Mouse (Mus musculus): Measurements from ENCODE around the gene Ngef. TPM values are rescaled to one million over a fixed set of nuclear protein-coding genes. Genes with fewer than 3 reads are reported as not detected.

The Ngef gene
- polyA plus RNA-seq, 1 experiment: 5.2 TPM

- H3K27me3 ChIP-seq (ENCODE audit: control insufficient read depth, insufficient read depth, insufficient read length): no peaks in the 10 kb centered on the region
- TF ChIP-seq USF1 (IDR thresholded peaks at IDR 0.05; ENCODE audit: low read depth): no peak
- TF ChIP-seq TCF3 (IDR thresholded peaks at IDR 0.05; ENCODE audit: insufficient read length, low read depth): no peak
- TF ChIP-seq E2F4 (IDR thresholded peaks at IDR 0.05; ENCODE audit: insufficient read depth): no peak
- TF ChIP-seq MYOG (IDR thresholded peaks at IDR 0.05; ENCODE audit: control insufficient read depth in 1 of 3, insufficient read depth in 1 of 3, insufficient read length in 2 of 3, low read depth in 2 of 3): no peak
- TF ChIP-seq REST (IDR thresholded peaks at IDR 0.05; ENCODE audit: insufficient read depth, insufficient read length): no peak
- TF ChIP-seq MAX (IDR thresholded peaks at IDR 0.05; ENCODE audit: low read depth): no peak
- no peak for TF ChIP-seq POLR2AphosphoS2 (IDR thresholded peaks at IDR 0.05; ENCODE audit: insufficient read length, low read depth)
- TF ChIP-seq CEBPB (IDR thresholded peaks at IDR 0.05; ENCODE audit: insufficient read depth, poor library complexity, severe bottlenecking): no peak
- no peak for TF ChIP-seq SRF (IDR thresholded peaks at IDR 0.05; ENCODE audit: control insufficient read depth, insufficient read length, low read depth)
- no peak for TF ChIP-seq MYOD1 (IDR thresholded peaks at IDR 0.05; ENCODE audit: control insufficient read depth in 1 of 3, insufficient read length in 2 of 3, low read depth in 2 of 3)
- TF ChIP-seq POLR2A (IDR thresholded peaks at IDR 0.05; ENCODE audit: insufficient read length, low read depth): no peak
- TF ChIP-seq TCF12 (IDR thresholded peaks at IDR 0.05; ENCODE audit: insufficient read depth, poor library complexity, severe bottlenecking): no peak
- no peak within 1 kb of the TSS for H3ac ChIP-seq (ENCODE audit: control insufficient read depth, insufficient read length)
- H3K4me2 ChIP-seq (ENCODE audit: low read depth): no peak within 1 kb of the TSS
- H3K4me3 ChIP-seq: no peak within 1 kb of the TSS
- H3K36me3 ChIP-seq (ENCODE audit: control insufficient read depth, insufficient read depth): no peaks in the 10 kb centered on the region
- no peaks in the 10 kb centered on the region for H3K79me2 ChIP-seq (ENCODE audit: control insufficient read depth, insufficient read depth)
Measured at GRCm38 (mm10) chr1:87620211-87620668, 46.6 kb upstream of the Ngef start, which contains the start of gene Inpp5d. Gene Inpp5d (plus strand): TSS chr1:87620312.

- Histone ChIP-seq H3K36me3 (ENCODE audit: control insufficient read depth, insufficient read depth) (no peaks in the 10 kb centered on the region), H3K4me2 (ENCODE audit: low read depth) (no peak overlapping the region), H3K4me3 (no peak overlapping the region), H3ac (ENCODE audit: control insufficient read depth, insufficient read length) (no peak overlapping the region), H3K79me2 (ENCODE audit: control insufficient read depth, insufficient read depth) (no peaks in the 10 kb centered on the region), H3K27me3 (ENCODE audit: control insufficient read depth, insufficient read depth, insufficient read length) (no peaks in the 10 kb centered on the region)
- no peak for TF ChIP-seq TCF12 (IDR thresholded peaks at IDR 0.05; ENCODE audit: insufficient read depth, poor library complexity, severe bottlenecking)
- no peak for TF ChIP-seq CEBPB (IDR thresholded peaks at IDR 0.05; ENCODE audit: insufficient read depth, poor library complexity, severe bottlenecking)
- no peak for TF ChIP-seq POLR2AphosphoS2 (IDR thresholded peaks at IDR 0.05; ENCODE audit: insufficient read length, low read depth)
- TF ChIP-seq MAX (IDR thresholded peaks at IDR 0.05; ENCODE audit: low read depth): no peak
- no peak for TF ChIP-seq USF1 (IDR thresholded peaks at IDR 0.05; ENCODE audit: low read depth)
- TF ChIP-seq REST (IDR thresholded peaks at IDR 0.05; ENCODE audit: insufficient read depth, insufficient read length): no peak
- TF ChIP-seq E2F4 (IDR thresholded peaks at IDR 0.05; ENCODE audit: insufficient read depth): no peak
- no peak for TF ChIP-seq POLR2A (IDR thresholded peaks at IDR 0.05; ENCODE audit: insufficient read length, low read depth)
- TF ChIP-seq MYOD1 (IDR thresholded peaks at IDR 0.05; ENCODE audit: control insufficient read depth in 1 of 3, insufficient read length in 2 of 3, low read depth in 2 of 3): no peak
- no peak for TF ChIP-seq SRF (IDR thresholded peaks at IDR 0.05; ENCODE audit: control insufficient read depth, insufficient read length, low read depth)
- TF ChIP-seq MYOG (IDR thresholded peaks at IDR 0.05; ENCODE audit: control insufficient read depth in 1 of 3, insufficient read depth in 1 of 3, insufficient read length in 2 of 3, low read depth in 2 of 3): no peak
- TF ChIP-seq TCF3 (IDR thresholded peaks at IDR 0.05; ENCODE audit: insufficient read length, low read depth): no peak
Measured at GRCm38 (mm10) chr1:87614576-87615295, 41.1 kb upstream of the Ngef start.

GRCm38 (mm10) chr1:87608416-87609046 lies 34.9 kb upstream of the Ngef start:
- H3K4me2 ChIP-seq (ENCODE audit: low read depth): peak overlapping the region; percentile 80
- peak overlapping the region; percentile 8 for H3K4me3 ChIP-seq
- H3ac ChIP-seq (ENCODE audit: control insufficient read depth, insufficient read length): no peak overlapping the region
- no peaks in the 10 kb centered on the region for H3K36me3 ChIP-seq (ENCODE audit: control insufficient read depth, insufficient read depth)
- no peaks in the 10 kb centered on the region for H3K79me2 ChIP-seq (ENCODE audit: control insufficient read depth, insufficient read depth)
- TF ChIP-seq CEBPB (IDR thresholded peaks at IDR 0.05; ENCODE audit: insufficient read depth, poor library complexity, severe bottlenecking): no peak
- TF ChIP-seq MAX (IDR thresholded peaks at IDR 0.05; ENCODE audit: low read depth): no peak
- TF ChIP-seq E2F4 (IDR thresholded peaks at IDR 0.05; ENCODE audit: insufficient read depth): no peak
- no peak for TF ChIP-seq REST (IDR thresholded peaks at IDR 0.05; ENCODE audit: insufficient read depth, insufficient read length)
- TF ChIP-seq TCF3 (IDR thresholded peaks at IDR 0.05; ENCODE audit: insufficient read length, low read depth): no peak
- no peaks in the 10 kb centered on the region for H3K27me3 ChIP-seq (ENCODE audit: control insufficient read depth, insufficient read depth, insufficient read length)

- Histone ChIP-seq H3K79me2 (ENCODE audit: control insufficient read depth, insufficient read depth) (no peaks in the 10 kb centered on the region), H3K4me3 (peak overlapping the region; percentile 8), H3K4me2 (ENCODE audit: low read depth) (peak overlapping the region; percentile 80), H3K27me3 (ENCODE audit: control insufficient read depth, insufficient read depth, insufficient read length) (no peaks in the 10 kb centered on the region), H3K36me3 (ENCODE audit: control insufficient read depth, insufficient read depth) (no peaks in the 10 kb centered on the region), H3ac (ENCODE audit: control insufficient read depth, insufficient read length) (no peak overlapping the region)
- peak in 2 of 3 experiments; percentile 35 to 71 for TF ChIP-seq MYOD1 (IDR thresholded peaks at IDR 0.05; ENCODE audit: control insufficient read depth in 1 of 3, insufficient read length in 2 of 3, low read depth in 2 of 3)
- no peak for TF ChIP-seq TCF12 (IDR thresholded peaks at IDR 0.05; ENCODE audit: insufficient read depth, poor library complexity, severe bottlenecking)
- TF ChIP-seq MYOG (IDR thresholded peaks at IDR 0.05; ENCODE audit: control insufficient read depth in 1 of 3, insufficient read depth in 1 of 3, insufficient read length in 2 of 3, low read depth in 2 of 3): peak in 1 of 3 experiments; percentile 40
Measured at GRCm38 (mm10) chr1:87607385-87608091, 33.9 kb upstream of the Ngef start.

Data from myocyte (in vitro differentiated cells).